Mouse (Mus musculus) lung, postnatal 4 days (tissue): ENCODE measurements around the gene Rgs12.
A peak's percentile ranks its signal among the peaks of the same experiment; 100 is the strongest.

Experiments used
- DNase-seq, 2 experiments: peaks; one replicate each; pipeline ENCODE4 v3.0.0; 2021

Rgs12 gene

GRCm38 (mm10) chr5:34931516-34932457 lies 17.5 kb upstream of the Rgs12 start:
- DNase-seq = peak; percentile 38 to 57

DNA sequence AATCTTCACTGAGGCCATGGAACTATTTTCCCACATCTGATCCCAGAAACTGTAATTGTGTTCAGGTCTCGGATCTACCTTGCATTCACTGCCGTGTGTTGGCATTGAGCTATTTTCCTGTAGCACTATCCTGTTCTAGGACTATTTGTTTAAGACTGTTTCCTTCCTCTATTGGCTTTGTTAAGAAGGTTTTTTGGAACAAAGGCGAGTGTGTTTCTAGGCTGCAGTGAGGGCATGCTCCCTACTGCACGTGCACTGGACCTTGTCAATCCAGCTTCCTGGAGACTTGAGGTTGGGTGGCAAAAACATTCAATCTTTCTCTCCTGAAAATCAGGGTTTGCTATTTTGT lies 16.8 kb upstream of the Rgs12 start:
- DNase-seq = peak; percentile 30 to 51

DNA sequence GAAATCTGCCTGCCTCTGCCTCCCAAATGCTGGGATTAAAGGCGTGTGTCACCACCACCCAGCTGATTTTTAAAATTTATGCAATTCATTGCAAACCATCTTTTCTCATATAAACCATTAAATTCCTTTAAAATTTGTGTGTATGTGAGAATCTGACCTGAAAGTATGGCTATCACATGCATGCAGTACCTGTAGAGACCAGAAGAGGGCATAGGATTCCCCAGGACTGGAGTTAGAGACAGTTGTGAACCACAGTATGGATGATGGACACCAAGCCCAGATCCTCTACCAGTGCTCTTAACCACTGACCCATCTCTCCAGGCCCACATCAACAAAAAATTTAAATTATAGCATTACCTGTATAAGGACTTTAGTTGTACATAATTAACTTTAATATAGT lies 15.8 kb upstream of the Rgs12 start:
- no peak for DNase-seq

DNA sequence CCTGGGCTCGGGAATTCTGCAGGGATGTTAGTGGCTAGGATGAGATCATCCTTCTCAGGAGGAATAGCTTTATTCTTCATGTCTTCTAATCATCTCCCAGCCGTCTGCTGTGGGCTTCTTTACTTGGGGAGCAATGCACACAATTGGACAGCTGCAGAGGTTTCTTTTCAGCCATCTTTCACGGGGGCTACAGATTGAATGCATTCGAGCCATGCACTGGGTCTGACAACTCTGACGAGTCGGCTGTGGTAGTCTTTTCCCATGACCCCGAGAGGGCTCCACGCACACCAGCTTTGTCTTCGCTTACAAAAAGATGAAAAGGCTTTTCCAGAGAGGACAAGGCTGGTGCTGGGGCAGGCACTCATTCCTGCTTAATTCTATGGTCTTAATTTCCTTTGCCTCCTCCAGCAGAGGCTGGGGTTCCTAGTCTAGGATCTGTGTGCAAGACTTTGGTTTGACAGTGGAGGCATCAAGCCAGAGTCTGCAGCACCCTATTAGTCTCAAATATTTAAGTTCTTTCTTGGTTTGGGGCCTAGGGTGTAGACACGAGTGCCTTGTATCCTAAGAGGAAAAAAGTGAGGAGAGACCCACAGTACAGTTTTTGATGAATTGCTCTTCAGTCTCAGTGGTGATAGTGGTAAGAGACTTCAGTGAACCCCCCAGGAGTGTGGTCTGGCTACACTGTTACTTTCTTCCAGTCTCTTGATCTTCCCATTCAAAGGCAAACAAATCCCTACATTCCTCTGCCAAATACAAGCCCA lies 7.4 kb upstream of the Rgs12 start:
- no peak for DNase-seq

DNA sequence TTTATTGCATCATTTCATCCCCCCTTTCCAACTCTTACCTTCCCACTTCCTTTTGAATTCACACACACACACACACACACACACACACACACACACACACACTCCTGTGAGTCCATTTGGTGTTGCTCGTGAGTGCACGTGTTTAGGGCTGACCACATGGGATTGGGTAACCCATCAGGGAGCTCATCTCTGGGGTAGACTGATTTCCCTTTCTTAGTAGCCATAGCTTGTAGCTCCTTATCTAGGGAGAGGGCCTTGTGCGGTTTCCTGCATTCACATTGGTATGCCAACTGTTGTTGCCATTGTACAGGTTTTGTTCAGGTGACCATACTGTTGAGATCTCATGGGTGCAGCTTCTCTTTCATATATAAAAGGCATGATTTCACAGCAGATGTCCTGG lies 5.8 kb upstream of the Rgs12 start:
- DNase-seq = no peak

GRCm38 (mm10) chr5:34949769-34950211 lies 545 bp downstream of the Rgs12 start:
- DNase-seq = no peak

DNA sequence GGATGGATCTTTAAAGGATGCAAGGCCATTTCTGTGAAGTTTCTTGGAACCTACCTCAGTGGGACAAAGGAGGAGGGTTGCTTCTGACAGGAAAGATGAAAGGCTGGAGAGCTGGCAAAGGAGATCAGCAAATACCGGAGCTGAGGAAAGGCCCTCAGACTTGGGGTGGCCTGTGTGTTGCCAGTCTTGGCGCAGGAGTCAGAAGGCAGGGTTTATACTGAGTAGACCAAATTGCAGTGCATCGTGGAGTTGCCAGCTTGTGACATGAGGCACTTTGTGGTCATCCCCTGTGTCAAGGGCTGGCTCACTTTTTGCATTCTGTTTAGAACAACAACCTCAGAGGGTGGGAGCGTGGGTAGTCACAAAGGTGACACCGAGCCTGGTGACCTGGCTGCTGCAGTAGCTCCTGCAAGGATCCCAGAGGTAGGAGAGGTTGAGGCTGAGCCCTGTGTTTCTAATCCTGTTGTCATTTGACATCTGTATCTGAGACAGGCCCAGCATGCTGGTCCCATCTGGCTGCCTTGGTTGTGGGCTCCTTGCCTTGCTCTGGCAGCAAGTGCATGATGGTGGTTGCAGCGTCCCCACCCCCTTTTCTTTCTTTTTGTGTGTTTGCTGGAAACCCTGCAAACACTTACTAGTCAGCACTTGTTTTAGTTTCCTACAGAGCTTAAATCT lies 1.4 kb downstream of the Rgs12 start:
- DNase-seq = no peak

DNA sequence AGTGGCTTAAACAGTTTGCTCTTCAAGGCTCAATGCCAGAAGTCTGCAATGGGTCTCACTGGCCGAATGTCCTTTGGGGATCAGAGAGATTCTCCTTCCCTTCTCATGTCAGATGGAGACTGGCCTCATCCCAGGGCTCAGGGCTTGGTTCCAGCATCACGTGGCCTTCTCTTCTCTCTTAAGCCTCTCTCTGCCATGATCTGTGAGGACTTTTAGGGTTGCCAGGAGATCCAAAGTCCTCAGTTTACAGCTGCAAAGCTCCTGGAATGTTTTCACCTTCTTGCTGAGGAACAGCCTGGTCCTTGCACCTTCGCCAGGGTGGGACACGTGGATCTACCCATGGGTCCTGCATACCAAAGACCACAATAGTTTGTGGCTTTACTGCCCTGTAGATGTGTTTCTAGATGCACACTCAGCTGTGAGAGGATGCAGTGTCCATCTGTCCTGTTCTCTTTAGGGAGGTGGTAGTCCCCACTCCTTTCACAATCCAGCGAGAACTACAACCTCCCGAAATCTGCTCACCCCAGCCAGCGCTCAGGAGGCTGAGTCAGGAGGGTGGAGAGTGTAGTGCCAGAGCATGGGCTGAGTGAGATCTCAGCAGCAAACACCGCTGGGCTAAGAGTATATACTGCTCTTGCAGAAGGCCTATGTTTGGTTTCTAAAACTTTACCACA lies 2.1 kb downstream of the Rgs12 start:
- DNase-seq = peak in 1 of 2 experiments; percentile 50

DNA sequence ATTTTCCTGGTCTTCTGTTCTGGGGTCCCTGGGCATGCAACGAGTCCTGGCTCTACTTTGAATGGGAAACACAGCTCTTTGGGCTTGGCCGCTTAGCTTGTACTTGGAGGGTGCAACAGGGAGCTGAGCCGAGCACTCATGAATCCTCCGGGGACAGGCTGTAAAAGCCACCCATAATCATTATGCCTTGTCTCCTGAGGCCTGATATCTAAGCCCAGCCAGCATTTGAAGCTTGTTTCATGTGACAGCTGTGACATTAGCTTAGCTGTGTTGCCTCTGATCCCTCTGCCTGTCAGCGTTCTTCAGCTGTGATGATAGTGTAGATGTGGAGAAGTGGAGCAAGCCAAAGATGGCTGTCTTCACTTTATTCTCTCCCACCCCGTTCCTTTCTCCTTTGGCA lies 5.3 kb downstream of the Rgs12 start:
- no peak for DNase-seq

DNA sequence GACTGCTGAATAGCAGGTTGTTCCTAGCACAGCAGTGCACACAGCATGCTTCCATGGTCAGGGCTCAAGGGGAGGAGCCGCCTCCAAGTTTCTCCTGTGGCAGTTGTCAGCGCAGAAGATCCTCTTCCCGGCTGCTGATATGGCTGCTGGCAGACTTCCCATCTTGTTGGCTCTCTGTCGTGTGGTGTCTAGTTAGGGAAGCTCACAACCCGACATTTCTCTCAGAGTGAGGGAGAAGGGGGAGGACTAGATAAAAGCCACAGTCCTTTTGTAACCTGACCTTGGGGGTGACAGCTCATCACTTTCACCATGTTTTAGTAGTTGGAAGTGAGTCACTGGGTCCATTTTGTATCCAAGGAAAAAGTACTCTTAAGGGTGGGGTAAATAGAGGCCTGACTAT lies 6.4 kb downstream of the Rgs12 start:
- peak; percentile 41 to 60 for DNase-seq

- DNase-seq = no peak
Observed at GRCm38 (mm10) chr5:34956151-34956550, 6.9 kb downstream of the Rgs12 start.

DNA sequence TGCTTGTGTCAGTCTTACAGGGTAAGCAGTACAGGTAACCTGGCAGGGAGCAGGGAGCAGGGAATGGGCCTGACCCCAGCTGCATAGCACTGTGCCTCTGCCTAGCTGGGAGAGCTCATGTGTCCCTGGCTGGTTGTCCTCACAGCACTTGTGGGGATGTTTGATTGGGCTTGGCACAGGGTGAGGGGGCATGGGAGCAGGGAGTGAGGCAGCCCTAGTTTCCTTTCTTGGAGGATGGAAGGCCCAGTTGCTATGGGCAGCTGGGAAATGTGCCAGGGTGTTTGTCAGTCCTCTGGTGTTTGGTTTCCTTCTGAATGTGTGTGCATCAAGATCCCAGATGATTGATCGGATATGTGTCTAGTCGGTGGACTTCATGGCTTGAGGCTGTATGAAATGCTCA lies 7.8 kb downstream of the Rgs12 start:
- peak; percentile 58 to 77 for DNase-seq

GRCm38 (mm10) chr5:34960021-34960420 lies 10.8 kb downstream of the Rgs12 start:
- no peak for DNase-seq

DNA sequence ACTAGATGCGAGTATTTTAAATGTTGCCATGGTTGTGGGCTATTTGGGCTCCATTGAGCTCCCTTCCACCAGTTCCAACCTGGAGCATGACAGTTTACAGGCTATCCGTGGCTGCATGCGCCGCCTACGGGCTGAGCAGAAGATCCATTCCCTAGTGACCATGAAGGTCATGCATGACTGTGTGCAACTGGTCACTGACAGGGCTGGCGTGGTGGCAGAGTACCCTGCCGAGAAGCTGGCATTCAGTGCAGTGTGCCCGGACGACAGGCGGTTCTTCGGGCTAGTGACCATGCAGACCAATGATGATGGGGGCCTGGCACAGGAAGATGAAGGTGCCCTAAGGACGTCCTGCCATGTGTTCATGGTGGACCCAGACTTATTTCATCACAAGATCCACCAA lies 16.3 kb downstream of the Rgs12 start:
- no peak for DNase-seq

GRCm38 (mm10) chr5:34968386-34968785 lies 19.1 kb downstream of the Rgs12 start:
- DNase-seq = peak; percentile 50 to 67

GRCm38 (mm10) chr5:34972471-34972870 lies 23.2 kb downstream of the Rgs12 start:
- no peak for DNase-seq

DNA sequence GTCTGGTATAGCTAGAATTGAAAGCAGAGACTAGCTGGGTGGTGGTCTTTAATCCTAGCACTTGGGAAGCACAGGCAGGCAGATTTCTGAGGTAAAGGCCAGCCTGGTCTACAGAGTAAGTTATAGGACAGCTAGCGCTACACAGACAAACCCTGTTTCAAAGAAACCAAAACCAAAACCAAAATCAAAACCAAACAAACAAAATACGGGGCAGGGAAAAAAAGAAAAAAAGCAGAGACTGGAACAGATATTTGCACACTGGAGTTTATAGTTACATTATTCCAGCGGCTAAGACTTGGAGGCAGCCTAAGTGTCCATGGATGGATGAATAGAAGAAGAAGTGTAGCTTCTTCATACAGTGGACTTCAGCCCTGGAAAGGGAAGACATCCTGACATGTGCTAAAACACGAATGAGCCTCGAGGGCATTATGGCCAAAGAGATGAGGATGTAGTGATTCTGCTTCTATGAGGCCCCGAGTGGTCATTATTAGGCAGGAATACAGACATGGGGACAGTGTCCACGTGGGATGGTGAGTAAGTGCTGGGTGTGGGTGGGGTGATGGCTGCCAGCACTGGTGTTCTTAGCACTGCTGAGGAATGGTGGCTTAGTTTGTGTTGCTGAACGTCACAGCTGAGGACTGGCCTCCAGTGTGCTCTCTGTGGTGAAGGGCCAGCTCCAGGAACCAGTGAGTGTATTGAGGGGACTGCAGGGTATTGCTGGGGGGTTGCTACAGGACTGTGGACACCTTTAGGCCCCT lies 24.5 kb downstream of the Rgs12 start:
- no peak for DNase-seq

DNA sequence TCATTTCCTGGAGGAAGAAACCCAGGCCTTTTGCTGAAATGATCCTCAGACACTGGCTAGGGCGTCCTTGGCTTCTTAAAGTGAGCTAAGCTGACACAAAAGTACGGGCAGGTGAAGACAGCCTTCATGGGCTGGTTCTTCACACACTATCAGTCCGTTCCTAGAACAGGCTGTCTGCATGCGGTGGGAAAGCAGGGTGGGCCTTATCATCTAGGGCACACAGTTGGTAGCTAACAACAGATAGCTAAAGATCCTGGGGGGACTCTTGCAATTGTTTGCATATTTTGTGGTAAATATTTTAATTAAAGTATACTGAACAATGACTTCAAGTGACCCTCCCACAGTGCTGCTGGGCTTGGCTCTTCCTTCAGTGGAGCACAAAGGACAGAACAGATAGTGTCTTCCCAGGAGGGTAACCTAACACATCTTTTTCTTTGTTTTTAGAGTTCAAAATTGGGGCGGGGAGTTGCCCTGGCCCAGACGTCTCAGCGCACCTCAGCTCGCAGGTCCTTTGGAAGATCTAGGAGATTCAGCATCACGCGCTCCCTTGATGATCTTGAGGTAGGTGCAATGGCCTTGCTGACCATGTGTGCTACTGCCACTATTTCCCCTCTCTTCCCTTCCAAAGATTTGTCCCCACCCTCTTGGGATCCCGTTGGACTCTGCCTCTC lies 25.7 kb downstream of the Rgs12 start:
- no peak for DNase-seq

- peak in 1 of 2 experiments; percentile 49 for DNase-seq
Observed at GRCm38 (mm10) chr5:34976540-34977292, 27.5 kb downstream of the Rgs12 start.

GRCm38 (mm10) chr5:34980099-34980498 lies 30.9 kb downstream of the Rgs12 start:
- DNase-seq = no peak

GRCm38 (mm10) chr5:34981734-34982133 lies 32.5 kb downstream of the Rgs12 start:
- DNase-seq = no peak
